Mouse (Mus musculus) kidney, postnatal 36 days (tissue): Measurements from ENCODE around the gene Gm8906.
"Not testable (repeated sequence)": the region's sequence is repeated elsewhere in the genome, so short reads cannot be mapped to it uniquely, and the experiment has no call there.

Experiments used
- DNase-seq, 2 experiments: peaks; one replicate each; pipeline ENCODE4 v3.0.0; 2021 to 2022; ENCODE audit warnings: mixed read lengths in 2 of 2

The Gm8906 gene

GRCm38 (mm10) chr5:11502385-11502784, at the start of gene Gm8906:
Gene Gm8906 (plus strand): TSS chr5:11502685.
- DNase-seq = not testable (repeated sequence)
